Mouse (Mus musculus) liver, postnatal 0 days (tissue): Measurements from ENCODE around the gene Oat.

Experiments
- CTCF ChIP-seq: sonication (generic); IDR thresholded peaks from 2 replicates; pipeline ENCODE4 v1.5.1; 2016; ENCODE audit warnings: antibody characterized with exemption, low read depth
- EP300 ChIP-seq: IDR thresholded peaks from 2 replicates; pipeline ENCODE4 v1.6.1; 2016; ENCODE audit warnings: antibody characterized with exemption, low read depth, mild to moderate bottlenecking

- TF ChIP-seq EP300 (no peak), CTCF (no peak)
Observed at GRCm38 (mm10) chr7:132608316-132609020, 32.3 kb upstream of the Oat start.
